Mouse (Mus musculus) olfactory bulb, adult 2 months (tissue): ENCODE measurements at regions not wholly inside any gene's neighbourhood (a gene's known extent, or its start where the extent isn't known, plus 50 kb on each side); places are given as distances from the start of the nearest gene placed in this dataset.

Experiments
- CTCF ChIP-seq: fragments of 200-500 bp; IDR thresholded peaks from 2 replicates; pipeline ENCODE4 v1.5.1; 2012; ENCODE audit warnings: low read depth, mild to moderate bottlenecking, low read length, moderate library complexity; ENCODE audit not compliant: insufficient read depth
- POLR2A ChIP-seq: fragments of 200-500 bp; IDR thresholded peaks from 2 replicates; pipeline ENCODE4 v1.6.1; 2012; ENCODE audit warnings: mild to moderate bottlenecking, low read depth, low read length, moderate library complexity; ENCODE audit not compliant: insufficient read depth

GRCm38 (mm10) chr15:36355851-36356250 is 651.7 kb downstream of the Zfp706 start:
- TF ChIP-seq CTCF (no peak), POLR2A (no peak)
